Mouse (Mus musculus): Measurements from ENCODE around the gene Myo3b.

GRCm38 (mm10) chr2:70261703-70262564 lies 223.0 kb downstream of the Myo3b start:
- TF ChIP-seq POLR2A (IDR thresholded peaks at IDR 0.05; ENCODE audit: low read depth, low read length) (no peak), CTCF (IDR thresholded peaks at IDR 0.05; ENCODE audit: borderline replicate concordance, insufficient read depth, low read length) (no peak)

Measured in embryonic fibroblast, embryonic 13.5 days (primary cell).